Mouse (Mus musculus): ENCODE data around the gene Pgc. TPM values are rescaled to one million over a fixed set of nuclear protein-coding genes. Genes with fewer than 3 reads are reported as not detected.

Pgc gene
- polyA plus RNA-seq, 1 experiment from 2014 or later = not detected

DNA sequence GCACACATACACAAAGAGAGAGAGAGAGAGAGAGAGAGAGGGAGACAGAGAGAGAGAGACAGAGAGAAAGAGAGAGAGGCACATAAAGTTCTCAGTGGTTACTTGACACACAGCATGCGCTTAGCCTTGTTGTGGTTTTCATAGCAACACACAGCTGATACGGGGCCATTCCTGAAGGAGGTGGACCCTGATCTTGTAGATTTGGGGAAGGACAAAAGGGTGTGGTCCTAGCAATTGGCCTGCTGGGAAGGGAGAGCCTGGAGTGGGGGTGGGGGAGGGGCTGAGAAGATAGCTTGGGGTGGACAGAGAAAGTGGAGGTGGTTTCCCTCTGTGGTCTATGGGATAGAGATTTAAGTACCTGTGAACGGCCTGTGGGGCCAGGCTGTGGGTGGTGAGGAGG is 16.6 kb upstream of the Pgc start:
- Histone ChIP-seq H3K9ac (no peak overlapping the region), H3K27ac (no peak overlapping the region), H3K4me1 (no peaks in the 10 kb centered on the region), H3K27me3 (no peaks in the 10 kb centered on the region), H3K4me3 (no peak overlapping the region), H3K9me3 (no peaks in the 10 kb centered on the region), H3K36me3 (no peaks in the 10 kb centered on the region), H3K4me2 (replicated peaks) (no peak overlapping the region)
- WGBS = 79% methylated on average over 3 of the region's 3 CpGs
- ATAC-seq (ENCODE audit: insufficient number of reproducible peaks, insufficient read depth, low FRiP score, low TSS enrichment) = no peak

DNA sequence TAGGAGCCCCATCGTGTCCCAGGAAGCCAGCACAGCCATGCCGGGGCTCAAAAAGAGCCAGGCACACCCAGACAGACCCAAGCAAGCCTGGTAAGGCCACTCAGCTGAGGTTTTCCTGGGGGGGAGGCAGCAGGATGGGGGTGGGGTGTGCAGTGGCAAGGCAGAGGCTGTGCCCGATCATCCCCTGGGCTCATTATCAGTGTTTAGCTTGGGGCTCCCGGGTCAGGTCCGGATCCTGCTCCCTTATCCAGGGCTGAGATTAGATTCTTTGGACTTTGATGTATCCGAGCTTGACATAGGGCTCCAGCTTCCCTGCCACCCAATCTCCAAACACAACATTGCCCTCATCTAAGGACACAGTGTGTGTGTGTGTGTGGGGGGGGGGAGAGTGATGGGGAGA is 14.8 kb upstream of the Pgc start:
- Histone ChIP-seq H3K27me3 (no peaks in the 10 kb centered on the region), H3K27ac (no peak overlapping the region), H3K9ac (no peak overlapping the region), H3K4me3 (no peak overlapping the region), H3K36me3 (no peaks in the 10 kb centered on the region), H3K4me2 (replicated peaks) (no peak overlapping the region), H3K4me1 (no peaks in the 10 kb centered on the region), H3K9me3 (no peaks in the 10 kb centered on the region)
- 56% methylated on average over 6 of the region's 6 CpGs for WGBS
- ATAC-seq (ENCODE audit: insufficient number of reproducible peaks, insufficient read depth, low FRiP score, low TSS enrichment) = no peak

GRCm38 (mm10) chr17:47712889-47713571 is 13.6 kb upstream of the Pgc start:
- Histone ChIP-seq H3K27me3 (no peaks in the 10 kb centered on the region), H3K36me3 (no peaks in the 10 kb centered on the region), H3K9me3 (no peaks in the 10 kb centered on the region), H3K4me1 (no peaks in the 10 kb centered on the region), H3K27ac (0 out of 2 replicates have a peak overlapping the region, but pooled peaks have one; percentile 11), H3K4me3 (no peak overlapping the region), H3K9ac (0 out of 2 replicates have a peak overlapping the region, but pooled peaks have one; percentile 19), H3K4me2 (replicated peaks) (0 out of 2 replicates have a peak overlapping the region, but pooled peaks have one; percentile 7)
- WGBS = 45% methylated on average over 13 of the region's 22 CpGs
- no peak for ATAC-seq (ENCODE audit: insufficient number of reproducible peaks, insufficient read depth, low FRiP score, low TSS enrichment)

GRCm38 (mm10) chr17:47715037-47715436 is 11.6 kb upstream of the Pgc start:
- Histone ChIP-seq H3K4me1 (no peaks in the 10 kb centered on the region), H3K27me3 (no peaks in the 10 kb centered on the region), H3K36me3 (no peaks in the 10 kb centered on the region), H3K4me2 (replicated peaks) (no peak overlapping the region), H3K9me3 (no peaks in the 10 kb centered on the region), H3K4me3 (no peak overlapping the region), H3K27ac (no peak overlapping the region), H3K9ac (no peak overlapping the region)
- no peak for ATAC-seq (ENCODE audit: insufficient number of reproducible peaks, insufficient read depth, low FRiP score, low TSS enrichment)
- 63% methylated on average over 3 of the region's 3 CpGs for WGBS

DNA sequence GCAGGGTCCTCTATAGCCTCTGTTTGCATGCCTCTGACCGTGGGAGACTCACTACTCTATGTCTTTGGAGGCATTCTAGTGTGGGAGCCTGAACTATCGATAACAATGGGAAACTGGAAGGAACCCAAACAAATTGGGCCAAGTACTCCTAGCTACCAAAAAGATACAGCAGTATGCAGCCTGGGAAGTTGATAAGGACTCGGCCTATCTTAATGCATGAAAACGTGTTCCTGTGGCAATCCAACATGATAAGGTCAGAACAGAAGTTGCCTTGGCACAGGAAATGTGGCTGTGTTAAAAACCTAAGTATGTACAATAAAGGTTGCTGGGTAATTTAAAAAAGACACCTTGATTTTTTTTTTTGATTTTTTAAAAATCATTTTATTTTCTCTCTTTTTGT is 5.5 kb upstream of the Pgc start:
- Histone ChIP-seq H3K4me1 (no peaks in the 10 kb centered on the region), H3K9me3 (no peaks in the 10 kb centered on the region), H3K27ac (no peak overlapping the region), H3K27me3 (no peaks in the 10 kb centered on the region), H3K36me3 (no peaks in the 10 kb centered on the region), H3K4me2 (replicated peaks) (no peak overlapping the region), H3K9ac (no peak overlapping the region), H3K4me3 (no peak overlapping the region)
- ATAC-seq (ENCODE audit: insufficient number of reproducible peaks, insufficient read depth, low FRiP score, low TSS enrichment) = no peak
- WGBS = 83% methylated on average over 4 of the region's 4 CpGs

- 52% methylated on average over 24 of the region's 24 CpGs for WGBS
These were observed 4.3 kb downstream of the Pgc start for GRCm38 (mm10) chr17:47730633-47731575.

GRCm38 (mm10) chr17:47735553-47736100 is 9.0 kb downstream of the Pgc start:
- H3K4me2 ChIP-seq (replicated peaks) = no peak overlapping the region
- H3K4me3 ChIP-seq = no peak overlapping the region
- H3K27ac ChIP-seq = no peak overlapping the region
- peaks cover 12% of the 10 kb centered on the region; the same call in 1 of the 2 replicates for H3K27me3 ChIP-seq
- 71% methylated on average over 14 of the region's 14 CpGs for WGBS
- no peak for ATAC-seq (ENCODE audit: insufficient number of reproducible peaks, insufficient read depth, low FRiP score, low TSS enrichment)
- no peak overlapping the region for H3K9ac ChIP-seq
- no peaks in the 10 kb centered on the region for H3K36me3 ChIP-seq
- H3K4me1 ChIP-seq = peaks cover 15% of the 10 kb centered on the region
- H3K9me3 ChIP-seq = no peaks in the 10 kb centered on the region

More at GRCm38 (mm10) chr17:47730633-47731575, 4.3 kb downstream of the Pgc start:
- ATAC-seq (ENCODE audit: insufficient number of reproducible peaks, insufficient read depth, low FRiP score, low TSS enrichment) = no peak
- Histone ChIP-seq H3K9me3 (no peaks in the 10 kb centered on the region), H3K9ac (no peak overlapping the region), H3K36me3 (no peaks in the 10 kb centered on the region), H3K27ac (no peak overlapping the region), H3K4me1 (no peaks in the 10 kb centered on the region), H3K4me2 (replicated peaks) (no peak overlapping the region), H3K27me3 (0 out of 2 replicates have a peak, but pooled peaks cover 3% of the 10 kb centered on the region), H3K4me3 (no peak overlapping the region)

DNA sequence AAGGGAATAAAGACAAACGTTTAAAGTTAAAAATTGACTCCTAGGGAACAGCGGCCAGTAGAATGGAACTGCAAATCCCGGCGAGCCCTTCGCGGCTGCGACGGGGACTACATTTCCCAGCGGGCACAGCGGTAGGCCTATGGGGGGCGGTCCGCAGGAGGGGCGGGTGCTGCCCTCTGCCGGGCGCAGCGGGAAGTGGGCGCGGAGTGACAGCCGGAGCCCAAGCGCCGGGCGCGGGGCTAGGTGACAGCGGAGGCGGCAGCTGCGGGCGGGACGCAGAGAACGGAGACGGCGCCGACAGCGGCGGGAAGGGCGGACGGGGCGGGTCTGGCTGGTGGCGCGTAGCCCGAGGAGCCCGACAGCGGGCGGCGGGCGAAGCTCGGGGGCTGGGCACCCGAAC is 10.2 kb downstream of the Pgc start, which contains the start of gene Tfeb:
Gene Tfeb, plus strand, starts transcription at position 175 of the 400 bp plus-strand sequence.
- Histone ChIP-seq H3K27ac (peak within 1 kb of the TSS; percentile 38), H3K27me3 (peaks cover 12% of the 10 kb centered on the region; the same call in 1 of the 2 replicates), H3K36me3 (no peaks in the 10 kb centered on the region), H3K9me3 (no peaks in the 10 kb centered on the region), H3K4me2 (replicated peaks) (peak within 1 kb of the TSS; percentile 98), H3K4me3 (peak within 1 kb of the TSS; percentile 68), H3K4me1 (peaks cover 15% of the 10 kb centered on the region), H3K9ac (peak within 1 kb of the TSS; percentile 65)
- ATAC-seq (ENCODE audit: insufficient number of reproducible peaks, insufficient read depth, low FRiP score, low TSS enrichment) = peak; percentile 59
- under 1% methylated on average over 36 of the region's 47 CpGs for WGBS

- under 1% methylated on average over 50 of the region's 60 CpGs for whole genome bisulfite sequencing
- Histone ChIP-seq H3K27me3 (peaks cover 10% of the 10 kb centered on the region; the same call in 1 of the 2 replicates), H3K27ac (peak overlapping the region; percentile 38), H3K36me3 (no peaks in the 10 kb centered on the region), H3K4me1 (peaks cover 15% of the 10 kb centered on the region), H3K9me3 (no peaks in the 10 kb centered on the region), H3K4me2 (replicated peaks) (peak overlapping the region; percentile 98), H3K4me3 (peak overlapping the region; percentile 68), H3K9ac (peak overlapping the region; percentile 65)
- peak; percentile 90 for ATAC-seq (ENCODE audit: insufficient number of reproducible peaks, insufficient read depth, low FRiP score, low TSS enrichment)
These were observed 10.8 kb downstream of the Pgc start for GRCm38 (mm10) chr17:47737271-47738065.

DNA sequence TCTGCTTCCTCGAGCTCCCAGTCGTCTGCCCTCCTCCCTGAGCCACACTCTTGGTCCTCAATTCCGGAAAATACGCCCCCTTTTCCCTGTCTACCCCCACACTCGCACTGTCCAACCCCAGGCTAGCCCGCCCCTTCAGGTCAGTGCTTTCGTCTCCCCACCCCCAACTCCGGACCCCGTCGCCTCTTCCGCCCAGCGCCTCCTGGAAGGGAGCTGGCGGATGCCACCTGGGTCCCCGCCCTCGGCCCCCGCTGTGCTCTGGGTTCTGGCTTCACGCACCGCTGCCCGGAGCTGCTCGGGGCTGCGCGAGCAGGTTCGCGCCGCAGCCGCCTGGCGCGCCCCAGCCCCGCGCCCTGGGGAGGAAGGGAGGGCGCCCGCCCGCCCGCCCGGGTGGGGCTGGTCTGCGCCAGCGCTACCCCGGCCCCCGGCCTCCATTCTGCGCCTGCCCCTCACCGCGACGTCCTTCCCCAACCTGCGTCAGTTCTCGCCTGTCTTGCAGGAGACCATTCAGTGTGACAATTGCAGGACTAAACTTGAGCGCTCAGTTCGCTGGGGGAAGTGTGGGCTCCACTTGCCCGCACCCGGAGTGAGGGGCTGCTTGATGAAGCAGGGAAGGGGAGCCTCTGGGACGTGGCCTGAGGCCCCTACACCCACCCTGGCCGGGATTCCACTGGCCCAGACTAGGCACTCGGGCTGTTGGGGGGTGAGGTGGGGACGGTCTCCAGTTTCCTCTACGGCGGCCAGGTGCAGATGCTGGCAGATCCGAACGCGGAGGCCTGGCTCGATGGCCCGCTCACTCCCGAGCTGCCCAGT is 11.6 kb downstream of the Pgc start:
- Histone ChIP-seq H3K4me2 (replicated peaks) (peak overlapping the region; percentile 98), H3K36me3 (no peaks in the 10 kb centered on the region), H3K27me3 (peaks cover 9% of the 10 kb centered on the region; the same call in 1 of the 2 replicates), H3K27ac (peak overlapping the region; percentile 38), H3K4me3 (peak overlapping the region; percentile 68), H3K9ac (peak overlapping the region; percentile 65), H3K4me1 (peaks cover 15% of the 10 kb centered on the region), H3K9me3 (no peaks in the 10 kb centered on the region)
- peak; percentile 39 for ATAC-seq (ENCODE audit: insufficient number of reproducible peaks, insufficient read depth, low FRiP score, low TSS enrichment)
- WGBS = under 1% methylated on average over 53 of the region's 61 CpGs
